Mouse (Mus musculus): Measurements from ENCODE around the gene Arfgef2. TPM values are rescaled to one million over a fixed set of nuclear protein-coding genes. Genes with fewer than 3 reads are reported as not detected.

The Arfgef2 gene
- total RNA-seq, 2 experiments from 2014 or later = 45.2 to 46.4 TPM

DNA sequence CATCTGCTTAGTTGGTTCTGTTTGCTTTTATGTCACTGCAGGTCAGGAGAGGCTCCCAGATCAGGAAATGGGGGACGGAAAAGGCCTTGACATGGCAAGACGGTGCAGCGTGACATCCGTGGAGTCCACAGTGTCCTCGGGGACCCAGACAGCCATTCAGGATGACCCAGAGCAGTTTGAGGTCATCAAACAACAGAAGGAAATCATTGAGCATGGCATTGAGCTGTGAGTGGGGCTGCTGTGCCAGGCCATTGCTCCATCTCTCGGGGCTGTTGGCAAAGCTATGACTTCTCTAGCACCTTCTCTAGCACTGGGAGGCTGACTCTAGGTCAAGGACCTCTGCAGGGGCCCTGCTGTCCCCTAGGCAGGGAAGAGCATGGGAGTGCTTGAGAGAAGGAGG lies 51.0 kb downstream of the Arfgef2 start:
- DNase-seq (ENCODE audit: low spot score in 2 of 2) = no peak

DNA sequence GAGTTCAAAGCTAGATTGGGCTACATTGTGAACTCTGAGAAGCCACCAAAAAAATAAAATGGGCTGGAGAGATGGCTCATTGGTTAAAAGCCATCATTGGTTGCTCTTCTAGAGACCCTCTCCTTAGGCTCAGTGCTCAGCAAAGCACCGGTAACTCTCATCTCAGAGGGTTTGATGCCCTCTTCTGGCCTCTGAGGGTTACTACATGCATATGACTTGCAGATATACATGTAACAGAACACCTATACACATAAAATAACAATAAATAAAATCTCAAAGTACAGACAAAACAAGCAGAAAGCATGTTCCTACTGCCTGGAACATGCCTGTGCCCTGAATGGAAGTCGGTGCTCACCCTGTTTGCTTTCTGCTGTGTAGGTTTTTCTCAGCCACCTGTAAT lies 51.7 kb downstream of the Arfgef2 start:
- no peak for DNase-seq (ENCODE audit: low spot score in 2 of 2)

DNA sequence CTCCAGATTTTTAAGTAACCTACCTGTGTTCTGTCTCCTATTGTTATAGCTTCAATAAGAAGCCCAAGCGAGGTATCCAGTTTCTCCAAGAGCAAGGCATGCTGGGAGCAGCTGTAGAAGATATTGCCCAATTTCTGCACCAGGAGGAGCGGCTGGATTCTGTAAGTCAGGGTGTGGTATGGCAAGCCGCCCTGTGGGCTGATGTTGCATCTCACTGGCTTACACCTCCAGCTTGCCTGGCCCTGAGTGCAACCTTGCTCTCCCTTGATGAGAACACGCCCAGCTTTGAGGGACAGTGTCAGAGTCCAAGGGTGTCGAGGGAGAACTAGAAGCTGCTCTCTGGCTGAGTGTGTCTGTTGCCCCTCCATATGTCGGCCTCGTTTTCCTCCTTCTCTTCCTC lies 53.8 kb downstream of the Arfgef2 start:
- DNase-seq (ENCODE audit: low spot score in 2 of 2) = no peak

DNA sequence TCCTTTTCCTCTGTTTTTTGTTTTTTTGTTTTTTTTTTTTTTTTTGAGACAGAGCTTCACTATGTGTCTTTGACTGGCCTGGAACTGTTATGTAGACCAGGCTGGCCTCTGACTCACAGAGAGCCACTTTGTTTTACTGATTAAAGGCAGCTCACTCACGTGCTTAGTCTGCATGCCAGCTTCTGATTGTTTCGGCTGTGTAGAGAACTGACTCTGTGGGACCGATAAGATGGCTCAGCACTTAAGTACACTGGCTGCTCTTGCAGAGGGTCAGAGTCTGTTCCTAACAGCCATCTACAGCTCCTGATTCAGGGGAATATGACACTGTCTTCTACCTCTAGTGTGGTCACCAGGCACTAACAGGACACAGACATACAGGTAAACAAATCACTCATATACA lies 57.1 kb downstream of the Arfgef2 start:
- no peak for DNase-seq (ENCODE audit: low spot score in 2 of 2)

DNA sequence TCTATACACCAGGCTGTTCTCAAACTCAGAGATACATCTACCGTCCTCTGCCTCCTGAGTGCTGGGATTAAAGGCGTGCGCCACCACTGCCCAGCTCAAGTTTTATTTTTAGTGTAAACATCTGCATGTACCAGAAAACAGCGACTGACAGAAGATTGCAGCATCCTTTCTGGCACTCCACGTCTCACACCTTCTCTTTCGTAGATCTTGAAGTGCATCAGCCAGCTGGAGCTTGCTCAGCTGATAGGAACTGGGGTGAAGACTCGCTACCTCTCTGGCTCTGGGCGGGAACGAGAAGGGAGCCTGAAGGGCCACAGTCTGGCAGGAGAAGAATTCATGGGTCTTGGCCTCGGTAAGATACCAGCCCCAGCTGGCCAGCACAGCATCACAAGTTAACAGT lies 60.1 kb downstream of the Arfgef2 start:
- DNase-seq (ENCODE audit: low spot score in 2 of 2) = no peak

DNA sequence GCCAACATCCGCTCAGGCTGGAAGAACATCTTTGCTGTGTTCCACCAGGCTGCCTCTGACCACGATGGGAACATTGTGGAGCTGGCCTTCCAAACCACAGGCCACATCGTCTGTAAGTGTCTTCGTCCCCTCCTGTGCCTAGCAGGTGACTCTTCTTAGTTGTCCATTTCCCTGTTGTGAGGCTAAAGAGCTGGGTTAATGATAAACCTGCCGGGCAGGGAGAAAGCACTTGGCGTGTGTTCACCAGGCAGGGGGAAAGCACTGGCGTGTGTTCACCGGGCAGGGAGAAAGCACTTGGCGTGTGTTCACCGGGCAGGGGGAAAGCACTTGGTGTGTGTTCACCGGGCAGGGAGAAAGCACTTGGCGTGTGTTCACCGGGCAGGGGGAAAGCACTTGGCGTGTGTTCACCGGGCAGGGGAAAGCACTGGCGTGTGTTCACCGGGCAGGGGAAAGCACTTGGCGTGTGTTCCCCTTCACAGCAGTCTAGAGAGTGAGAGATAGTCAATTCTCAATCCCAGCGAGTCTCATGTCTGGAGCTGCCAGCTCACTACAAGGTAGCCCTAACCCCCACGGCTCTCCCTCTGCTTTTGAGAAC lies 65.0 kb downstream of the Arfgef2 start:
- no peak for DNase-seq (ENCODE audit: low spot score in 2 of 2)

DNA sequence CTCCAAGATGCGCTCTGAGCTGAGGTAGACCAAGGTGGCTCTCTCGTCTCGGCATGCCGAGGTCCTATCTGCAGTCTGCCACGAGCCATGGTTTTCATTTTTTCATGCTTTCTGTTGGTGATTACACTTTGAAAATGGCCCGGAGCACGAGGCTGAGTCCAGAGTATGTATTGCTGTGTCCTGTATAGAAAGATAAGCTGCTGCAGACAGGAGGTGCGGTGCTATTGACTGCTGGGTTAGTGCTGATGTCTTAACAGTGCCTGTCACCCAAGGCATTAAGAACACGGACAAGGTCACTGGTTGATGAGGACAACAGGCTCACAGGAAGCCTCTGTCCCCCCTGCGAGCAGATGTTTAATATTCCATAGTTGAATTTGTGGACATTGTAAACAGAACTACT lies 65.5 kb downstream of the Arfgef2 start:
- DNase-seq (ENCODE audit: low spot score in 2 of 2) = no peak

DNA sequence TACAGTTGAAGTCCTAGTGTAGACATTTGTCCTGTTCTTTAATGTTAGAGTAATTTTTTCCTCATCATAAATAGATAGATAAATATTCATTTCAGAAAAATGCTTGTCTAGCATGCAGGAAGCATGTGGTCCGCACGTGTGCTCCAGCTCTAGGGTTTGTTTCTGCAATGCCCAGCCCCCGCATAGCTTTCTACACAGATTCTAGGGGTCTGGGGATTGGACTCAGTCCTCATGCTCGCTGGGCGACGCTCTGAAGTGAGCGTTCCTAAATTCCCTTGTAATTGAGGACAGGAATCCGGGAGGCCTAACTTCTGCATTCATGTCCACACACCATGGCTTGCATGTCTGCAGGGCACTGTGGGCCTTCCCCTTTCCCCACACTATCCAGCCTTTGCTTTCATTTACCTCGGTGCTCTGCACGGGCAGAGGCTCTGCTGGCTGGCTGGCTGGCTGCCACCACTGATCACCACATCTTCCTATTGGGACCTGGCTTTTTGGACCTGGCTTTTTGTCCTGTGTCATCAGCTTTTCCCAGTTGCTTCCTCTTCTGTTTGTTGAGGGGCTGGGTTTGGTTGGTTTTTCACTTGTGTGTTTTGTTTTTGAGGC lies 69.4 kb downstream of the Arfgef2 start:
- DNase-seq (ENCODE audit: low spot score in 2 of 2) = no peak

DNA sequence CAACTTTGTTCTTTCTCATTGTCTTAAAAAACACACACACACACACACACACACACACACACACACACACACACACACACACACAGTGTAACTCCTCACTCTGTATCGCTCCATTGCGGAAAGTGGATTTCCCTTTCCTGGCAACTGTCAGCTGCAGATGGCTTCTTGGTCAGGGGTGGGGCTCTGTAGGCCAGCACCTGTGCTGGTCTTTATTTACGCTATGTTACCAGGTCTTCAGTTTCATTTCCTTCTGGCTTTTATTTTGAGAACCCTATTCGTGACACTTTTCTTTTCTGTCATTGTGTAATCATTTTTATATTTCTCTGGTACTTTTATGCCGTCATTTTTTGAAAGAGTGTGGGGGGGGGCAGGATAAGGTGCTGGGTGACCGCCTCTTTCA lies 70.2 kb downstream of the Arfgef2 start:
- DNase-seq (ENCODE audit: low spot score in 2 of 2) = no peak

DNA sequence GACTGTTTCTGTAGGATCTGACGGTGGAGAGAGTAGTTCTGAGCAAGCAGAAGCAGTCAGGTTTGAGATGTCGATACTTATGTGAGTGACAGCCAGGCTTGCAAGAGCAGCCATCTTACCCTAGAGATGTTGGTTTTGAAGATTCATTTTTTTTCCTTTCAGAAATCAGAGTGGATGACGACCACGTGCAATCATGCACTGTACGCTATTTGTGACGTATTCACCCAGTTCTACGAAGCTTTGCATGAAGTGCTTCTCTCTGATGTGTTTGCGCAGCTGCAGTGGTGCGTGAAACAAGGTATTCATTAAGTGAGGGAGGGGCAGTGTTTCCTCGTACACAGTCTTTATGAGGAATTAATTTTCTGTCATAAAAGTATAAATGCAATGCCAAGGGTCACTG lies 70.9 kb downstream of the Arfgef2 start:
- no peak for DNase-seq (ENCODE audit: low spot score in 2 of 2)

DNA sequence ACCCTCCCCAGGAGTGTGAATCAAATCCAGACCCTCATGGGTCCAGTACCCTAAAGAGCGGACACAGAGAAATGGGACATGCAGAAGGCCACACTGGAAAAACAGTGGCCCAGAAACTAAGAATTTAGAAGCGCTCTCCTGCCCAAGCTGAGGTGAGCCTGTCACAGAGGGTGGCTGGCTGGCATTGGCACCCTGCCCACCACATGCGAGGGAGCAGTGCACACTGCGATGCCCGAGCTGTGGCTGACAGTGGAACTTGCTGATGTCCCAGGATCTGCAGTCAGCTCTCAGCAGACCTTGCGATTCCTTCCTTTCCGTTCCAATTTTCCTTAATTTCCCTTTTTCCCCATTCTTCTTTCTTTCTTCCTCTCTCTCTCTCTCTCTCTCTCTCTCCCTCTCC lies 79.7 kb downstream of the Arfgef2 start:
- no peak for DNase-seq (ENCODE audit: low spot score in 2 of 2)

DNA sequence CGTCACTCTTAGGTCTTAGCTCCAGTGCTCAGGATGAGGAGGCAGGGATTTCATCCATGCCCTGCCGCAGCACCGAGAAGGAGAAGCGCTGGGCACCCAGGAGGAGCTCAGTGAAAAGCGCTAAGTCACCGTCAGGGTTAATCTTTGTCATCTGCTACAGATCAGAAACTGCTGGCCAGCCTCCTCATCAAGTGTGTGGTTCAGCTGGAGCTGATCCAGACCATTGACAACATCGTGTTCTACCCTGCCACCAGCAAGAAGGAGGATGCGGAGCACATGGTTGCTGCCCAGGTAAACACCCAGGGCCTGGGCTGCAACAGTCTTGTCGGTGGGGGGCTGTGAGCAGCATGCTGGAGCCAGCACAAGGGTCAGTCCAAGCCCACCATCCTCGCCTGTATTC lies 80.2 kb downstream of the Arfgef2 start:
- DNase-seq (ENCODE audit: low spot score in 2 of 2) = no peak

DNA sequence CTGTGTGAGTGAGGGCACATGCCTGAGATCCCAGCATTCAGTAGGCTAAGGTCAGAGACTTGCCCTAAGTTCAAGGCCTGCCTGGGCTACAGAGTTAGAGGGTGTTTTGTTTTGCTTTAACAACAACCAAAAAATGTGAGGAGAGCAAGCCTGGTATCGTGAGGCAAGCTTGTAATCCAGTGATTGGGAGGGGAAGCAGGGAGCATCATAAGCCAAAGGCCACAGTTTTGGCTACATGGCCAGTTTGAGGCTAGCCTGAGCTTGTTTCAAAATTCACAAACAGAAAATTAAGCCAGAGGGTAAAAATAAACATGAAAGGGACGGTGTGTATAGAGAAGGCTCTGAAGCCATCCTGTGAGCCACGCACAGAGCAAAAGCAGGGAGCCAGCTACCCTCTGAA lies 80.8 kb downstream of the Arfgef2 start:
- DNase-seq (ENCODE audit: low spot score in 2 of 2) = no peak

DNA sequence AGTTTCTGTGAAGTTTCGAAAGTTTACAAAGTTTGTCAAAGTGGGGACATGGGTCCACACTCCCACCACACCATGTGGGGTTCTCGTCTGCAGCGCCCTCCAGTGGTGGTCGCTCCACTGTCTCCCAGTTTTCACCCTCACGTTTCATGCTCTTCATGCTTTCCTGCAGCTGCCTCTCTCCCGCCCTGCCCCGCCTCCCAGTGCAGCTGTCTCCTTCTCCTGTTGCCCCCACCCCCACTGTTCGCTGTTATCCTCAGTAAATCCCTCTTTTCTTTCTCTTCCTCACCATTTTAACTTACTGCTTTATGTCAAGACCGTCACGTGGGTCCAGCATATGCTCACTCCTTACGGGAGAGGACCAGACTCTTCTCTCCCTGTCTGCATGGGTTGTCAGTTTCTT lies 82.4 kb downstream of the Arfgef2 start:
- no peak for DNase-seq (ENCODE audit: low spot score in 2 of 2)

DNA sequence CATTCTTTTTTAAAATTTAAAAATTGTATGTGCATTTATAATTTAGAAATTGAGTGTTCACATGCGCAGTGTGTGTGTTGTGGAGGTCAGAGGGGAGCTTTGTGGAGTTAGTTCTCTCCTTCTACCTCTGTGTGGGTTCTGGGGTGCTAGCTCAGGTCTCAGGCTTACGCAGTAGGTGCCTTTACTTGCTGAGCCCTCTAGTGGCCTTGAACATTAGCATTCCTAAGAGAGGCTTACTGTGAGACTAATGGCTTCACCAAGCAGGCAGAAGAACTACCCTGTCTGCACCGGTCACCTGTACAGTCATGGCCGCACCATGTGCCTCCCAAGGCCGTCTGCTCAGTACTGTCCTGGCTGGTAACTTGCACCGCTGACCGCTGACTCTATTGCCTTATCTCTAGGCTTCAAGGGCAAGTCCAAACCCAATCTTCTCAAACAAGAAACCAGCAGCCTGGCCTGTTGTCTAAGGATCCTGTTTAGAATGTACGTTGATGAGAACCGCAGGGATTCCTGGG lies 86.0 kb downstream of the Arfgef2 start:
- DNase-seq (ENCODE audit: low spot score in 2 of 2) = no peak

DNA sequence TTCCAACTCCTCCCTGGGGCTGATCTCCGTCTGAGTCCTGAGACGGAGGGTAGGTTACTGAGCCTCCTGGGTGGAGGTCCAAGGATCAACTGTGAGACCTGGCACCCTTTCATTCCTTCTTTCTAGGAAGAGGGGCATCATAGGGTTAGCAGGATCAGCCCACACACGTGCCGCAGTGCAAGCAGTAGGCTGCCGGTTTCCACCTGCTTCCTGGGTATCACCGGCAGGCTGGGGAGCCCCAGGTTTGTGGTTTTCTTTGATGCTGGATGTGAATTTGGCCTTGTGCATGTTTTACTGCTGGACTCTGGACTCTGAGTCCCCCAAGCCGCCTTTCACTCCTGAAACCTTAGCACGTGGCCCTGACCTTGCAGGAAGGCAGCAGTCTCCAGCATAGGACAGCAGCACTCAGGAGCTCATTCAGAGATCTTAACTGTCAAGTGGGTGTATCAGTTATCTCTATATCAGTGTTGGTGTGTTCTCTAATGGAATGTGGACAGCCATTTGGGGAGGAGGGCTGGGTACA lies 86.8 kb downstream of the Arfgef2 start:
- no peak for DNase-seq (ENCODE audit: low spot score in 2 of 2)

DNA sequence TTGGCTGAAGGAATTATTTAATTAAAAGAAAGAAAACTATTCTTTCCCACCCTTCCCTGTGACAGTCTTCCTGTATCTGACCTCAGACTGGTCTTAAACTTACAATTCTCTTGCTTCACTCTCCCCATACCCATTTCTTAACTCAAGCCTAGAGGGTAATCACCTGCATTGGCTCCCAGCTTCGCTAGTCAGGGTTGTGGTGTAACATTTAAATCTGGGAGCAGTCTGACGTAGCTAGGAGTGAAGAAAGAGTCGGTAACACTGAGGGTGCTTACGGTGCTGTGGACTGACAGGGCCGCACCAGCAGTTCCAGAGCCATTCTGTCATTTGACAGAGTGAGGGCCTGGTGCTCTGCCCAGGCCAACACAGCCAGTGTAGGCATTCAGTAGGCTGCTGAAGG lies 87.6 kb downstream of the Arfgef2 start:
- DNase-seq (ENCODE audit: low spot score in 2 of 2) = no peak

DNA sequence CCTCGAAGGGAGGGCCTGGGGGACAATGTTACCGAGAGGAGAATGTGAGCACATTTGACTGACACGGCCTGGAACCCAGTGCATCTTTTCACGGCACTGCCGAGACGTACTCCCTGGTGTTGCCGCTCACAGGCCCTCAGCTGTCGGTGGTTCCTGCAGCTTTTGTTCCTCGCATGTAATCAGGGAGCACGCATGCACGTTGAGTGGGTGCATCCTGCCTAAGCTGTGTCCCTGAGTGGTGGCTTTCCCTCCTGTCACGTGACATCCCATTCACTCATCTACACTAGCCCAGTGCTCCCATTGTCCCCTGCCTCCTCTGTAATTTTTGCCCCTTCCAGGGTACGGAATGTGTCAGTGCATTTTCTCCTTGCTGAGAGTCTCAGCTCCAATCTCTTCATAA lies 91.0 kb downstream of the Arfgef2 start:
- no peak for DNase-seq (ENCODE audit: low spot score in 2 of 2)

DNA sequence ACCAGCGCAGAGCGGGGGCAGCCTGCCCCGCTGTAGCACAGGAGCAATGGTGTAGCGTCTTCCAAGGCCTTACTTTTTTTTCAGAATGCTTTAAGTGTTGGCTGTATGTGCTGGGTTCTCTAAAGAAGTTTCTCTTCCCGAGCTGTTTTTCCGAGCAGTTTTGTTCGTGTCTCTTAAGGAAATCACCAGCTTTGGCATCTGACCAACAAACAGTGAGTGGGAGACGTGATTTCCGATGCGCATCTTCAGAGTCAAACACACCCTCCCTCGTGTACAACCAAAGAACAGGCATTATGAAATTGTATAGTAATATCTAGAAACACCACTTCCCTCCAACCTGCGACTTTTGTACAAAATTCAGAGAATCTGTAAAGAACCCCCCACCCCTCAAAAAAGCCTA lies 91.6 kb downstream of the Arfgef2 start:
- DNase-seq (ENCODE audit: low spot score in 2 of 2) = no peak

DNA sequence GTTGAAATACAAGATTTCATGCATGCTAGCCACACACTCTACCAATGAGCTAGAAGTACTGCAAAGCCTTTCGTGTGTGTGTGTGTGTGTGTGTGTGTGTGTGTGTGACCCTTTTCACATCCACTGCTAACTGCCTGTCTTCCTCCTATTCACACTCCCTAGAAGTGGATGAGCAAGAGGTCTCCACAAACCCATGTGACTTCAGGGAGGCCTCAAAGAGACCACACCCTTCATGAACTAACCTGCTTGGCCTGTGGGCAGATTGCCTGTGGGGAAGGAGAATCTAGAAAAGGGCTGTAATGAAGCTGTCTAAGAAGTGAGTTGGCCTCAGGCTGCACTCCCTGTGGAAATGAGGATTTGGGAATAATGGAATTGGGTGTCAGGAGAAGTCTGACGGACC lies 93.8 kb downstream of the Arfgef2 start:
- DNase-seq (ENCODE audit: low spot score in 2 of 2) = no peak

DNA sequence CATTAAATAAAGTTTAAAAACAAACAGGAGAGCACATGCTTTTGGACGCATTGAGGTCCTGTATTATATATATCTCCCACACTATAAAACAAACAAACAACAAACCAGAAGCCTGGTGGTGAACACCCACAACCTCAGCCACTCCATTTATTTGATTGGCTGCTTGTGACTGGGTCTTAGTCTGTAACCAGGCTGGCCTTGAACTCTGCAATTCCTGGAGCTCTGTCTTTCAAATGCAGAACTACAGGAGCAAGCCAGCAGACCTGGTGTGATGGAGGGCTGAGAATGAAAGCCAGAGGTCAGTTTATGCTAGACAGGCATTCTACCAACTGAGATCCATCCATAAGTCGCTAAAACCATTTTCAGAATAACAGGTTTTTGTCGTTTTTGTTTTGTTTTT lies 94.4 kb downstream of the Arfgef2 start:
- no peak for DNase-seq (ENCODE audit: low spot score in 2 of 2)

DNA sequence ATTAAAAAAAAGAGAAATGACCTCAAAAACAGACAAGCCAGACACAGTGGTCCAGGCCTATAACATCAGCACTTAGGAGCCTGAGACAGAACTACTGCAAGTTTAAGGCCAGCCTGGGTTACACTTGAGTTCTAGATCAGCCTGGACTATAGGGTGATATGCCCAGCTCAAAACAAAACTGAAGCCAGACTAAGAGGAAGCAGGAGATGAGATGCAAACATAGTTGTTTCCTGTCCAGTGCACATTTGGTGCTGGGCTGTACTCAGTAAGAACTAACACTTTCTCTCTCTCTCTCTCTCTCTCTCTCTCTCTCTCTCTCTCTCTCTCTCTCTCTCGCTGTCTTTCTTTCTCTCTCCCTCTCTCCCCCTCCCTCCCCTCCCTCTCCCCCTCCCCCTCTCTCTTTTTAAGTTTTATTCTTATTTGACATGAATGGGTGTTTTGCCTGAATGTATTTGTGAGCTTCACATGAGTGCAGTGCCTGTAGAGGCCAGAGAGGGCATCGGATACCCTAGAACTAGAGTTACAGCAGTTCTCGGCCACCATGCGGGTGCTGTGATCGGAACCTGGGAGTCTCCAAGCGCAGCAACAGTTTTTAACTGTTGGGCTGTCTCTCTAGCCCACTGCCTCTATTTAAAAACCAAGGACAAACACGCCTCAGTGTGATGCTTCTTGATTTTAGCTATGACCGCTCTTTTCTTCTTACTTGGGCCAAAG lies 95.6 kb downstream of the Arfgef2 start:
- no peak for DNase-seq (ENCODE audit: low spot score in 2 of 2)
